Mouse (Mus musculus): ENCODE results near the gene Tdp1.
"Not testable (repeated sequence)": the region's sequence is repeated elsewhere in the genome, so short reads cannot be mapped to it uniquely, and the experiment has no call there.

The Tdp1 gene

DNA sequence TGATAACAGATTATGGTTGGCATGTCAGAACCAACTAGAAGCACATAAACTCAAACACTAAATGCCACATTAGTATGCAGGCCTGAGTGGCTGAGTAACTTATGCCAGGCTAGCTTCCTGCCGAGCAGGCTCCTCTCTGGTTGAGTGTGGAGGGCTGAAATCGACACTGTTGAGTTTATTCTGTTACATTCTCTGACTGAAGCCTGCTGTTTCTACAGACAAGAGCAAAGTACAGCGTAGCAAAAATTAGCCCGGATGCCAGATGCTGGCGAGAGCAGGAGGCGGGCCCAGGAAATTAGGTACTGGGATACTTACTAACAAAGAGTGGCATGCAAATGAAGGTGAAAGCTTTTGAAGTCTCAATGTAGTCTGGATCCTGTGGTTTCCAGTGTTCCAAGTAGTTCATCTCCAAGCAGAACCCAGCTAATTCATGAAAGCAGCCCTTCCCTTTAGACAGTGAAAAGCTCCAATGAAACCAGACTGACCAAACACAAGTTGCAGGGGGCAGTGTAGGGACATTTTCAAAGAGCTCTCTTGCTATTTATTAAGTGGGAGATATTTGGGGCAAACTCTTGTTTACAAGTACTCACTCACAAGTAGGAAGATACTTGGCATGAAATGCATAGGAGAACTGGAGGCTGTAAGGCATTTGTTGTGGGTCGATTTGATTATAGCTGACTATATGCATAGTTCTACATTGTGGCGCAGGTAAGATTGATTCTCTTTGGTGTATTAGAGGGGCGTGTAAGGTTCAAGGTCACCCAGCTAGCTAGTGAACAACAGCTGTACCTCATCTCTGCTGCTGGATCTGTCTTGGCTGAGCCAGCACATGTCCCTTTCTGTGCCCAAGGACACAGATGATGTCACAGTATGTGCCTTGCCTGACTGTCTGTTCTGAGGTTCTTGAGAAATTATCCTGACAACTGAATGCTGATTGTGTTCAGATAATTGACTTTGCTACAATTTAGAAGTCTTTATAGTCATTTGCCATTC is 74.0 kb downstream of the Tdp1 start:
- no peak for DNase-seq

DNA sequence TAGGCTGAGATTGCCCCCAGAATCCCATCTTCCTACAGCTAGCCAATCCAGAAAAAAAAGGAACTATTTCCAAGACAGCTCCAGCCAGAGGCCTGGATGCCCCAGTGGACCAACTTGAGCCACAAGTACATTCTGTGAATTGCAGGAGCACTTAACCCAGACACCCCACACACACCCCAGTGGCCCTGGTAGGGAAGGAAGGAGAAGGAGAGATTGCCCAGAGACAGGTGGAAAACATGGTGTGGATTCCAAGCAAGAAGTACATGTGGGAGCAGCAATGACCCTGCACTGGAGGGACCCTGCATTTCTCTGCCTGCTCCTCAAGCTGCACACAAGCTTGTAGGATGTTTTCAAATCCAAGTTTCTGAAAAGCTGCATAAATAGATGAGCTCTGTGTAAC is 75.0 kb downstream of the Tdp1 start:
- DNase-seq, result no peak

- DNase-seq, result no peak
These were observed 75.6 kb downstream of the Tdp1 start for GRCm38 (mm10) chr12:99959930-99960329.

DNA sequence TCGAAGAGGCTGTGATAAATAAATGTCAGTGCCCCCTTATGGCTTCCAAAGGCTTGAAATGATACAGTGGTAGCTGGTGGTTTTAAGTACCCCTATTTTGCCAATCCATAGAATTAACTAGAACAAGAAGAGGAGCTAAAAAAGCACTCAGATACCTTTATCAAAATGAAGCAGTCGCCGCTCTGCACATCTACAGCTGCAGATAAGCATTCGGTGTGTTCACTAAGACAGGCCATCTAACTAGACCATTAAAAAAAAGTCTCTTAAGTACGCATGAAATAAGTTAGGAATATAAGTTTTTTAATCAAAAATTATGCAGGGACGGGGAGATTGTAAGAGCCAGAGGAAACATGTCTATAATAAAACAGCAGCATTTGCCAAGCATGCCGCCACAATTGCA is 76.4 kb downstream of the Tdp1 start:
- no peak for DNase-seq

- DNase-seq, result peak; percentile 82 to 84
These were observed 80.2 kb downstream of the Tdp1 start, which contains the start of gene Kcnk13 for GRCm38 (mm10) chr12:99964301-99965202. TSS of gene Kcnk13 (plus strand) at chr12:99964499.

DNA sequence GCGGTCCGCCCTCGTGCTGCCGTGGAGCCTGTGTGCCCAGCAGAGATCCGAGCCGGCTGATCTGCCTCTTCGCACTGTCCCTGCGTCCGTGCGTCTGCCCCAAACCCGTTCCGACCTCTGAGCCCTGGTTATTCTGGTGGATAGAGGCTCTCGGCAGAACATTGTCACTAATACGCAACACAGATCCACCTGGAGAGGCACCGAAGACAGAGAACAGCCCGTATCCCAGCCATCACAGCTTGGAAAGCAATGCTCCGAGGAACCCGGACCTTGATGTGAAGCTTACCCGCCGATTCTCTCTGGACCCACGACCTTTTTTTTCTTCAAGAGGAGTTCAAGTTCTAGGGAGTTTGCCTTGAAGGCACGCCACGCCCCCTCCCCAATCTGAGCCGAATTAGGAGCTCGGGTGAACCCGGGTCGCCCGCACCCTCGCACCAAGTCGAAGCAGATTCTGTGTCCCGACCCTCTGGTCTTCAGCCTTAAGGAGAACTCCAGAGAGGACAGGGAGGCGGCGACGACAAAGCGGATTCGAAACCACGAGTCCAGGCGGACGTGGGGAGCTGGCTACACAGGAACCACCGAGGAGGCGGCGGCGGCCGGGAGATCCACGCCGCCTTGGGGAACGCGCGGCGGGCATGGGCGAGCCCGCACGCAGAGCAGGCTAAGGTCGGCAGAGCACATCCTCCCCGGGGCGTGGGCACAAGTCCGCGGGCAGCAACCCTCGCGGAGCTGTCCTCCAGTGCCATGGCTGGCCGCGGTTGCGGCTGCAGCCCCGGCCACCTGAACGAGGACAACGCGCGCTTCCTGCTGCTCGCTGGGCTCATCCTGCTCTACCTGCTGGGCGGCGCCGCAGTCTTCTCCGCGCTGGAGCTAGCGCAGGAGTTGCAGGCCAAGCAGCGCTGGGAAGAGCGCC is 81.1 kb downstream of the Tdp1 start:
- DNase-seq, result peak; percentile 48 to 50

GRCm38 (mm10) chr12:99966116-99966770 is 81.9 kb downstream of the Tdp1 start:
- DNase-seq, result peak; percentile 42 to 47

DNA sequence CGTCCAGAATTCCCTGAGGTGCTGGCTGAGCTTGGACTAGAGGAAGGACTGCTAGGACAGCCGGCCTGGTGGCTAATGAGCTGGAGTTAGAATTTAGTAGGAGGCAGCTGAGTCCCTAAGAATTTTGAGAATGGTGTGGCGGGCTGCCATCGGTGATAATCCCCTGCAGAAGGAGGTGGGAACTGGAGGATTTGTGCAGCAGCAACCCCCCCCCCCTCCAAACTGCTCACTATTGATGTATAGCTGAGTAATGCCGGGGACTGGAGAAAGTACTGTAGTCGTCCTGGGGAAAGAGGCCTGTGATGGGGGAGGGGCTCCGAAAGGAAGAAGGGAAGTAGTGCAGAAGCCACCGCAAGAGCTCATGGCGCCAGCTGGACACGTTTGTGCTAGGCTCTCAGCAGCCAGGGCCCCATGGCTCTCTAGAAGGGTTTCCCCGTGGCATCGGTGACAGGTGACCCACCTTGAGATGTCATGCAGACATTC is 82.6 kb downstream of the Tdp1 start:
- DNase-seq, result peak in 1 of 2 experiments; percentile 16

DNA sequence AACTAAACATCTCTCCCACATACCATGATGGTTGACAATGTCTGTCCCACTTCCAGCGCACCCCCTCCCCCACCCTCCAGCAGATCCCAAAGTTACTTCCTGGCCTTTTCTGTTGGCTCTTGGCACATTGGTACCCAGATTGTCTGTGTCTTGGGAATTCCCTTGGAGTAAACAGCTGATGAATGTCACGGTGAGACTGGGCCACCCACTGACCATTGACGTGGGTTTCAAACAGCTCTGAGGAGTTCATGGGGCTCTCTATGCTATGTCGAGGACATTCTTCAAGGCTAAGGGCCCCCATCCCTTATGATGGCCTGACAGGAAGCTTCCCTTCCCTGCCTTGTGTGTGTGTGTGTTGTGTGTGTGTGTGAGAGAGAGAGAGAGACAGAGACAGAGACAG is 85.6 kb downstream of the Tdp1 start:
- DNase-seq, result no peak

- DNase-seq, result not testable (repeated sequence)
These were observed 87.0 kb downstream of the Tdp1 start for GRCm38 (mm10) chr12:99971205-99971894.

DNA sequence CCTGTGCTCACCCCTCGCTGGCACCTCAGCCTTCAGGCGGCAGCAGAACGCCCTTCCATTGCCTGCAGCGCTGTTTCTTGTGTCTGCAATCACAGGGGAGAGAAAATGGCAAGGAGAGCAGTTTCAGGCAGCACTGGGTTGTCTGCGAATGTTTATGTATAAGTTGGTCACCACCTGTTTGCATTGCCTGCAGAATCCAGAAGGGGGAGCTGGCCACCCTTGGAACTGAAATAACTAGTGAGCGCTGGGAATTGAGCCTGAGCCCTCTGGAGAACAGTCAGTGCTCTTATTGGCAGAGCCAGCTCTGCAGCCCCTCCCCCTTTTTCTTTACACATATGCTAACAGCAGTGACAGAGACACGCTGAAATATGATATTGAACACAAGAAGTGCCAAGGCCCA is 88.5 kb downstream of the Tdp1 start:
- no peak for DNase-seq

- DNase-seq, result peak; percentile 61 to 66
These were observed 89.3 kb downstream of the Tdp1 start for GRCm38 (mm10) chr12:99973659-99974058.

DNA sequence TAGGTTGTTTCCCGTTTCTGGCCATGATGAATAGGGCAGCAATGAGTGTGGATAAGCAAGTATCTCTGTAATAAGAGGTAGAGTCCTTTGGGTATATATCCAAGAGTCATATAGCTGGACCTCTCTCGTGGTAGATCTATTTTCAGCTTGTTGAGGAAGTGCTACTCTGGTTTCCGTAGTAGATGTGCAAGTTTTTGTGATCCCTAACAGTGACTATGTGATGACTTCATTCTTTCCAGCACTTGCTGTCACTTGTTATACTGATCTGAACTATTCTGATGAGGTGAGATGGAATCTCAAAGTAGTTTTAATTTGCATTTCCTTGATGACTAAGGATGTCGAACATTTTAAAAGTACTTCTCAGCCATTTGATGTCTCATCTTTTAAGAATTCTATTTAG is 95.2 kb downstream of the Tdp1 start:
- no peak for DNase-seq

DNA sequence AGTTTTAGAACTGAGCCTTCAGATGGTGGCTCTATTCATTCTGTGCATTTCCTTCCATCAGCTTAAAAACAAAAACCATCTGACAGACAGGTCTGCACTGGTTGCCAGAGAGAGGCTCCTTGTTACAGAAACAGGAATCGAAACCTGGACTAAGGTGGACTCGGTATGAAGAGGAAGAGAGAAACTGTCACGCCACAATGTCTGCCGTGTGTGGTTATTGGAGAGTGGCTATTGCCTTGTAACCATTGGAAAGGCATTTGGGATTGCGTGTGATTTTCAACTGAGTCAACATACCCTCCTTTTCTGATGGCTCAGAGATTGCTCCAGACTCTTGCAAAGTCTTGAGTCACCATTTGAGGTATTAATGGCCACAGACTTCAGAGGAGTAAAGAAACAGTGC is 102.5 kb downstream of the Tdp1 start:
- DNase-seq, result peak; percentile 43 to 46

DNA sequence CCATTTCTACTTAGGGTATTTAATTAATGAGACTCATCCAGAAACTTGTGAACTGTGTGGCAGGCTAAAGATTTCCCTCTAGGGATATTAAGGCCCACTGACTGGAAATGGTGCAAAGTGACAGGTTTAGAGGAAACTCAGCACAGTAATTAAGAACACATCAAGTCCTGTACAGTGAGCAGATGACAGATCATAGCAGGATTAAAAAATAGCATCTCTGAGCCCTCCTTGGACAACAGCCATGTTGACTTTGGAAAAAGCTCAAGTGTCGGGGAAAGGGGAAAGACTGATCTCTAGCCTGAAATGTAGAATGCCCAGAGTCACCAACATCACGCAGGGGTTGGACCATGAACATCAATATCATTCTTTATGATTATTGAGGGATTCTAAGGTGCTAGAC is 103.8 kb downstream of the Tdp1 start:
- DNase-seq, result no peak

- DNase-seq, result no peak
These were observed 108.1 kb downstream of the Tdp1 start for GRCm38 (mm10) chr12:99992362-99992862.

- no peak for DNase-seq
These were observed 109.0 kb downstream of the Tdp1 start for GRCm38 (mm10) chr12:99993146-99993890.

DNA sequence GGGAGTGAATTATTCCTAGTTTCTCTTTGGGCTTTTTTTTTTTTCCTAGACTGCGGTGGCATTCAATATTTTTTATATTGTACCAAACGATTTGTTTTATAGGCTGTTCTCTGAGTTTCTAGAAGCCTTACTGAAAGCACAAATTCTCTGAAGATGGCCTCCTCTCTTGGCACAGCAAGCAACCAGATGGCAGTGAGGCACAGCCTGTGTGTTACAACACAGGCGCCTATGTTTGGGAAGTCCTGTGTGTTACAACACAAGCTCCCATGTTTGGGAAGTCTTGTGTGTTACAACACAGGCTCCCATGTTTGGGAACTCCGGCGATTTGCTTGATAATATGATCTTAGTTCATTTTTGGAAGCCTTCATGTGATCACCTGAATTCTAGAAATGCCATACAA is 111.6 kb downstream of the Tdp1 start:
- no peak for DNase-seq

GRCm38 (mm10) chr12:99999726-100000125 is 115.4 kb downstream of the Tdp1 start:
- DNase-seq, result no peak

DNA sequence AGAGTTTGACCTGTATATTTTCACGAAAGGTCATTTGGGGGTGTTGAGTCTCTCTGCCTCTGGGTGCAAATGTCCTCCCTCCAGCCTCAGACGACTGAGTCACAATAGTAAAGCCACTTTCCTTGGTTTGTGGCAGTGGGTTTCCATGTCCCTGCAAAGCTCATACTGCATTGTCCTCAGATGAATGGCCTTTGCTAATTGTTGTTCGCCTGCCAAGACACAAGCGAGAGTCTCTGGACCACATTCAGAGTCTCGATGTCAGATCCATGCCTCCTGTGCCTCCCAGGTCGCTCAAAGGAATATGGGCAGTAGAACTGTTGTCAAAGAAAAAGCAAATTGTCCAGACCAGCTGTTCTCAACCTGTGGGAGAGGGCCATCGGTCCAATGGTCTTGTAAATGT is 116.1 kb downstream of the Tdp1 start:
- no peak for DNase-seq

All from B cell, adult 2 months (primary cell).